Mouse (Mus musculus) brain, embryonic 14.5 days (tissue): ENCODE results near the gene Lypd6.

Experiments used
- CTCF ChIP-seq: fragments of 200-500 bp; IDR thresholded peaks from 2 replicates; pipeline ENCODE4 v1.5.1; 2012; ENCODE audit warnings: inconsistent platforms, mild to moderate bottlenecking, moderate library complexity, borderline replicate concordance; ENCODE audit not compliant: insufficient read depth, insufficient read length; ENCODE audit errors: extremely low read depth
- POLR2A ChIP-seq: fragments of 200-500 bp; IDR thresholded peaks from 2 replicates; pipeline ENCODE4 v1.6.1; 2012; ENCODE audit warnings: mild to moderate bottlenecking, inconsistent platforms, borderline replicate concordance; ENCODE audit not compliant: poor library complexity, insufficient read depth, insufficient read length, severe bottlenecking; ENCODE audit errors: extremely low read depth

DNA sequence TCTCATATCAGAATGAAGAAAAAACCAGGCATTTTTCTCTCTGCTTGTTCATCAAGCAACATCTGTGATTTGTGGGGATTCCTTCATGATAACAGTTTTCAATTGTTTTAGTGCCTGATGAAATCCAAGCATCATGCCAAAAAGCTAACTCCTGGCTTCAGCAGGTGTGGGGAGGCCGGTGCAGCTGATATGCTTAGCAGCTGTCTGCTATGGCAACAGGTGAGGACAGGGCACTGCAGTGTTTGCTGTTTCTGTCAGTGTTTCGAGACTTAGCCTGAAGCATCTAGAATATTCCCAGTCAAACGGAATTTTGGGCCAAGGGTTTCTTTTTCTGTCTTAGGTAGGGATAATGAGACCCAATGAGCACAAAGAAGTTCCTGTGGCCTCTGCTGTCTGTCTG, 39.4 kb downstream of the Lypd6 start:
- TF ChIP-seq CTCF (no peak), POLR2A (no peak)
